8 mouse cellular contexts compared by ENCODE assay signal in genomic region chr7:120917592-120918461, GRCm38 (mm10). TPM values are rescaled to one million over a fixed set of nuclear protein-coding genes. Genes with fewer than 3 reads are reported as not detected.
DNase-seq lines count a peak whose midpoint lies in the region; ATAC-seq and TF ChIP-seq lines count a peak whose summit lies in the region.

Gene Polr3e (plus strand): TSS chr7:120917744.

- no peak for TF ChIP-seq CTCF in G1E (IDR thresholded peaks at IDR 0.05; ENCODE audit: low read depth, low read length)
- peak; percentile 91 for TF ChIP-seq CTCF in forebrain, postnatal 0 days (IDR thresholded peaks at IDR 0.05; ENCODE audit: low read depth)

- H3K9me3 ChIP-seq in G1E (replicated peaks), result no peaks in the 10 kb centered on the region
- H3K9me3 ChIP-seq in forebrain, postnatal 0 days (ENCODE audit: low read length), result no peaks in the 10 kb centered on the region
- H3K9me3 ChIP-seq in lung, embryonic 15.5 days, result no peaks in the 10 kb centered on the region

- under 1% methylated on average over 83 of the region's 102 CpGs for WGBS in forebrain, postnatal 0 days
- WGBS in lung, embryonic 15.5 days, result under 1% methylated on average over 81 of the region's 102 CpGs

- H3K4me3 ChIP-seq in G1E (ENCODE audit: low read depth, low read length), result peak within 1 kb of the TSS; percentile 95
- peak within 1 kb of the TSS; percentile 93 for H3K4me3 ChIP-seq in forebrain, postnatal 0 days (ENCODE audit: low read depth, low read length)
- peak within 1 kb of the TSS; percentile 87 for H3K4me3 ChIP-seq in lung, embryonic 15.5 days

- peak within 1 kb of the TSS; percentile 79 for H3K9ac ChIP-seq in forebrain, postnatal 0 days
- H3K9ac ChIP-seq in lung, embryonic 15.5 days, result peak within 1 kb of the TSS; percentile 77

- peaks cover 34% of the 10 kb centered on the region for H3K36me3 ChIP-seq in G1E (replicated peaks)
- H3K36me3 ChIP-seq in forebrain, postnatal 0 days (ENCODE audit: insufficient read depth), result no peaks in the 10 kb centered on the region
- no peaks in the 10 kb centered on the region for H3K36me3 ChIP-seq in lung, embryonic 15.5 days

- DNase-seq in G1E (ENCODE audit: low spot score), result peak; percentile 90
- peak; percentile 98 to 100 for DNase-seq in cerebellum, adult 18-20 months
- peak; percentile 99 for DNase-seq in forebrain, postnatal 0 days
- DNase-seq in heart, postnatal 4 days, result peak; percentile 100
- DNase-seq in layer of hippocampus, adult 8-10 months (ENCODE audit: low spot score in 2 of 2), result peak; percentile 98 to 100
- DNase-seq in ovary, adult 18-20 months (ENCODE audit: low spot score), result peak; percentile 97
- DNase-seq in thymus, postnatal 0 days (ENCODE audit: low spot score), result peak; percentile 98

- peak; percentile 75 for ATAC-seq in G1E (ENCODE audit: extremely low read depth, insufficient number of reproducible peaks, low FRiP score, poor library complexity, severe bottlenecking)
- peak; percentile 95 for ATAC-seq in forebrain, postnatal 0 days
- ATAC-seq in lung, embryonic 15.5 days (ENCODE audit: borderline replicate concordance, extremely low read depth, low FRiP score, low TSS enrichment), result peak; percentile 97

- H3K27me3 ChIP-seq in G1E (ENCODE audit: insufficient read depth, low read length), result no peaks in the 10 kb centered on the region
- H3K27me3 ChIP-seq in forebrain, postnatal 0 days (ENCODE audit: insufficient read depth, low read length), result no peaks in the 10 kb centered on the region
- H3K27me3 ChIP-seq in lung, embryonic 15.5 days, result no peaks in the 10 kb centered on the region

- H3K4me2 ChIP-seq in forebrain, postnatal 0 days (ENCODE audit: low read depth), result peak within 1 kb of the TSS; percentile 76
- H3K4me2 ChIP-seq in lung, embryonic 15.5 days, result peak within 1 kb of the TSS; percentile 80

- peak within 1 kb of the TSS; percentile 81 for H3K27ac ChIP-seq in forebrain, postnatal 0 days (ENCODE audit: low read depth, low read length)
- H3K27ac ChIP-seq in lung, embryonic 15.5 days, result peak within 1 kb of the TSS; percentile 81

- H3K4me1 ChIP-seq in G1E (ENCODE audit: insufficient read depth, low read depth, low read length), result peaks cover 50% of the 10 kb centered on the region
- H3K4me1 ChIP-seq in forebrain, postnatal 0 days (ENCODE audit: insufficient read depth), result 0 out of 2 replicates have a peak, but pooled peaks cover 5% of the 10 kb centered on the region
- H3K4me1 ChIP-seq in lung, embryonic 15.5 days, result peaks cover 17% of the 10 kb centered on the region

RNA-seq across cellular contexts. Expression of gene Polr3e, which starts in this region (rescaled TPM):
- 18.0 and 21.3 TPM in 2 replicates for total RNA-seq in G1E (2014; fragmentation: Nextera tagmentation)
- total RNA-seq in G1E (2017), result 26.2 and 27.6 TPM in 2 replicates
- 31.1 and 36.5 TPM in 2 replicates for polyA plus RNA-seq in G1E (2012)
- total RNA-seq in forebrain, postnatal 0 days (2014; rRNA removed), result 28.3 and 31.2 TPM in 2 replicates
- 18.1 and 20.9 TPM in 2 replicates for polyA plus RNA-seq in forebrain, postnatal 0 days (2015; fragmentation: Nextera tagmentation; extraction: Ambion mirVana)
- total RNA-seq in heart, postnatal 4 days (2021), result 10 to 100 TPM; 18.0 to 18.7 TPM
- 10 to 100 TPM; 26.5 to 30.1 (median 29.6) TPM for total RNA-seq in layer of hippocampus, adult 8-10 months (2022)
- polyA plus RNA-seq in lung, embryonic 15.5 days (2015; fragmentation: Nextera tagmentation; extraction: Ambion mirVana), result 33.3 and 34.0 TPM in 2 replicates
- polyA plus RNA-seq in thymus, postnatal 0 days (2015; fragmentation: Nextera tagmentation; extraction: Ambion mirVana), result 26.4 and 27.1 TPM in 2 replicates

Comparison
In these comparisons a context has a peak if more than half of its experiments do, and no peak if none do; other contexts are left out.
1. Peak in every context shown above with its lines: DNase-seq, ATAC-seq, H3K4me3 ChIP-seq and H3K27ac ChIP-seq.